Mouse (Mus musculus) brain, adult 2 months (tissue): ENCODE data around the gene Nfic.

Source experiments
- DNase-seq: peaks from one replicate; pipeline ENCODE4 v3.0.0; 2011; ENCODE audit warnings: low read depth, low spot score

The Nfic gene

DNA sequence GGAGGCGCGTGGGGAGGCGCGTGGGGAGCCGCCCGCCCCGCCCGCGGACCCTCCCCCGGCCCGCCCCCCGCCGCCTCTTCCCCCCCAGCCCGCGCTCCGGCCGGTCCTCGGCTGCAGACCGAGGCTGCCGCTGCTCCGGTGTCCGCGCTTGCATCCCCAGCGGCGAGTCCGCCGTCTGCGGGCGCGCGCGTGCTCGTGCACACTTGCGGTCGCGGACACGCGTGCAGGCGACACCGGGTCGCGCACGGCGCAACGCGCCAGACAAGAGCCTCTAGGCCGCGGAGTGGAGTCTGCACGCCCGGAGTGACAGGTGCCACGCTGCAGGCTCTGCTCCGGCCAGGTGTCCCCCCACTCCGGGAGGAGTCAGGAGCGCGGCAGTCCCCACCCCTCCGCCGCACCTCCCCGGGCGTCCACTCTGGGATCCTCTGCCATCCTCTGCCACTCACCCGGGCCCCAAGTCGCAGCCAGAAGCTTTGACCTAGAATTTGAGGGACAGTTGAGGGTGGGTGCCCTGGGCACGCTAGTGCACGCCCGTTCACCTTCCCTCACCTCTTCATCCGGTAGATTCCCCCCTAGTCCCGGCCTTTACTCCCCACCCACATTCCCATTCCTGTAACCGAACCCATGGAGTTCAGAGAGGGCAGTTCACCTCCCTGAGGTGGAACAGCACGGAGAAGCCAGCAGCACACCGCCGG lies 24.5 kb downstream of the Nfic start:
- peak; percentile 94 for DNase-seq

GRCm38 (mm10) chr10:81430141-81430830 lies 25.1 kb downstream of the Nfic start:
- DNase-seq, result peak; percentile 92

DNA sequence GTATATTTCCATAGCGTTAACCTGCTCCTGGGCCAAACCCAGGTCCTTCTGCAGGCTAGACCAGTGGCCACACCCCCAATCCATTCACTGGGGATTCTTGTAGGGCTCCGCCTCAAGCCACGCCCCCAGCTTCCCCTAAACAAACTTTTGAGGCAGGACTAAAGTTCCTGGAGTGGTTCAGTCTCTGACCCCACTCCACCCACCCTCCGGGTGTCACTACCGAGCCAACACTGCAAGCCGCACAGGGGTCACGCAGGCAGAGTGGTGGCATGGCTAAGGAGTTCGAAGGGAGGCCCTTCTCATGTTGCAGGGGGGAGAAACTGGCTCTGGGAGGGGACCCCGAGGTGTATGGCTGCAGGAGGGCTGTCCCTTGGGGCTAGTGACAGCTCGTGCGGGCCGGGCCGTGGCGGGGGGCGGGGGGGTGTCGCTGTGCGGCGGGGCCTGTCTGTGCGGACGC lies 25.8 kb downstream of the Nfic start:
- DNase-seq, result peak; percentile 88

GRCm38 (mm10) chr10:81429092-81429491 lies 26.3 kb downstream of the Nfic start:
- DNase-seq, result no peak

- DNase-seq, result no peak
Measured at GRCm38 (mm10) chr10:81428507-81428870, 26.9 kb downstream of the Nfic start.

DNA sequence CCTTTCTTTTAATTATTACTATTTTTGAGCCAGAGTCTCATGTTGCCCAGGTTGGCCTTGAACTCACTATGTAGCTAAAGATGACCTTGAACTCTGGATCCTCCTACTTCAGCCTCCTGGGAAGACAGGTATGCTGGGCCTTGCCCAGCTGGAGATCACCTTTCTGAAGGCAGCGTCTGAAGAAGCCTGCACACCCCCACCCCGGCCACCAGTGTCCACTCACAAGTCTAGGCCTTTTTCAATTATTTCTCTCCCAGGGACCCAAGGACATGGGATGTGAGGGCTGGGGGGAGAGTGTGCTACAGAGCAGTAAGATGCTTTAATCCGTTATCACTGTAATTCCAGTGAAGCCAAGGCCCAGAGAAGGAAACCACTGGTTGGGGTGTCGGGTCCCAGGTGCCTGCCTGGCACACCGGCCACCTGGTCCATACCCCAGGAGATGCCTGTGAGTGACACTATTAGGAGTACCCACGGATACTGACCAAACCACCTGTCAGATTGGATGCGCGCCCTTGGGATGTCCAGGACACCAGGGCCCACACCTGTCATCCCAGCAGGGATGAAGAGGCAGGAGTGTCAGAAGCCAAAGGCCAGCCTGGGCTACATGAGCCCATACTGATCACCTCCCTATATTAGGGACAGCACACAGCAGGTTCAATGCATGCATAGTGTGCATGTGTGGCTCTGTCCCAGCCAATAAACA lies 27.5 kb downstream of the Nfic start:
- peak; percentile 49 for DNase-seq

DNA sequence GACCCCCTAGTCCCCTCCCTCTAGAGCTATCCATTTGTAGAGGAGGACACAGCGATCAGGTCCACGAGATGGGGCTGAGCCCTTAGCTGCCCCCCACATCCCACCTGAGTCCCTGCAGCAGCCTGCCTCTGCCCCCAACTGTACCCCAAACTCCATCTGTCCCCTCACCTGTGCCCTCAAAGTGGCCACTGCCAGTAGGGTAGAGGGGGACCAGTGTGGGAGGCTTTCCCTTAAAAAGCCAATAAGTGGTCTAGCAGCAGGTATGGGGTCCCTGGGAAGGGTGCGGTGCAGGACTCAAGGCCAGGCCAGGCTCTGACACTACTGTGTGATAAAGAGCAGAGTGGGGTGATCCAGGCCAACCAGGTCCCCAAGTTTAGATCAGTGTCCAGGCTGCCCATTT lies 28.1 kb downstream of the Nfic start:
- DNase-seq, result no peak

- peak; percentile 81 for DNase-seq
Measured at GRCm38 (mm10) chr10:81426897-81427296, 28.5 kb downstream of the Nfic start.

DNA sequence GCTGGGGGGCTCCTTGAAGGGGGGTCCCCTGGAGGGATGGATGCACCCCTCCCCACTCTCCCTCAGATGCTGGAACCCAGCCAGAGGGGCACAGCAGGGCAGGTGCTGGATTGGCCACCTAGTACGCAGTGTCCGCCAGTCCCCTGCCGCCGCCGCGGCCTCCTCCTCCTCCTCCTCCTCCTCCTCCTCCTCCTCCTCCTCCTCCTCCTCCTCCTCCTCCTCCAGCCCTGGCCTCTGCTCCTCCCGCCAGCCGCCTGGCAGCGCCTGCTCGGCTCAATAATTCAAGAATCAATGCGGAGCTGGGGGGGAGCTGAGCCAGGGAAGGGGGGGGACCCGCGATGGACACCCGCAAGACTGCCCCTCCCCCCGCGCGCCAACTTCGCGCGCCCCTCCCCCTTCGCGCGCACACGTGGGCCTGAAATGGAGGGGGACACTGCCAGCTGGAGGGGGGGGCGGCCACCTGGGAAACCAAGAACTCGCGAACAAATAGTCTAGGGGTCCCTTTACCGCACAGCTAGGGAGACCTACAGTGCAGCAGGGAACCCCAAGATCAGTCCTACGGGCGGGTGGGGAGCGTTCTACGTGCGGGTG lies 29.3 kb downstream of the Nfic start:
- DNase-seq, result peak; percentile 42

- peak; percentile 68 for DNase-seq
Measured at GRCm38 (mm10) chr10:81425236-81425850, 30.1 kb downstream of the Nfic start.

DNA sequence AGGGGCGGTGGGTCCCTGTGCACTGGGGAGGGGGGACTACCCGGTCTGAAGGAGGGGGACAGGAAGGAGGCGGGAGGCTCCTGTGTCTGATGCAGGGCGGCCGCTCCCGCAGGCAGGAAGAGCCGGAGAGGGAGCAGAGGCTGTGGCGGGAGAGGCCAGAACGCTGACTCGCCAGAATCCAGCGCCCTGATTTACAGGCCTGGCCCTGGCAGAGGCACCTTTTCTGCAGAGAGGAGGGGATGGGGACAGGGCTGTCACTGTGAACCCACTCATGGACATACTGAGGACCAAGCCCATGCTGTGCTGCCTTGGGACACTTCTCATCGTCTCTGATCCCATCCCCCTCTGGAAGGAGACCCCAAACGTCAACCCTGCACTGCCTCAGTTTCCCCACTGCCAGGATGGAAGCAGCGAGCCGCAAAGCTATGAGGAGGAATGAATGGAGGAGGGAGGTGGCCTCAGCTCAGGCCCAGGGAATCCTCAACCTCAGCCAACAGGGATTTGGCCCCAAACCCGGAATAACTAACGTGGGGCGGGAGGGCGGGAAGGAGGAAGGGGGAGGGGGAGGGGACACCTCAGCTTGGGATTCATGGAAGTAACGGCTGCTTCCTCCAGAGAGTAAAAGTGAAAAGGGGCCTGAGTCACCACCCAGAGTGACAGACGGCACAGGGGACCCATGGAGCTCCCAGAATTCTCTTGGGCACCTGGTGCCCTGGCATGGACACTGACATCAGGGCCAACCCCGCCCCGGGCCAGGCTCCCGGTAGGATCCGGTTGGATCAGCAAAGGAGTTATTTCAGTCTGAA lies 31.0 kb downstream of the Nfic start:
- peak; percentile 91 for DNase-seq

GRCm38 (mm10) chr10:81423476-81424245 lies 31.8 kb downstream of the Nfic start:
- peak; percentile 7 for DNase-seq

- DNase-seq, result no peak
Measured at GRCm38 (mm10) chr10:81422661-81423217, 32.7 kb downstream of the Nfic start.

- DNase-seq, result peak; percentile 4
Measured at GRCm38 (mm10) chr10:81422191-81422590, 33.2 kb downstream of the Nfic start.

GRCm38 (mm10) chr10:81421797-81422100 lies 33.7 kb downstream of the Nfic start:
- DNase-seq, result peak; percentile 14

GRCm38 (mm10) chr10:81421041-81421796 lies 34.2 kb downstream of the Nfic start:
- DNase-seq, result peak; percentile 4

DNA sequence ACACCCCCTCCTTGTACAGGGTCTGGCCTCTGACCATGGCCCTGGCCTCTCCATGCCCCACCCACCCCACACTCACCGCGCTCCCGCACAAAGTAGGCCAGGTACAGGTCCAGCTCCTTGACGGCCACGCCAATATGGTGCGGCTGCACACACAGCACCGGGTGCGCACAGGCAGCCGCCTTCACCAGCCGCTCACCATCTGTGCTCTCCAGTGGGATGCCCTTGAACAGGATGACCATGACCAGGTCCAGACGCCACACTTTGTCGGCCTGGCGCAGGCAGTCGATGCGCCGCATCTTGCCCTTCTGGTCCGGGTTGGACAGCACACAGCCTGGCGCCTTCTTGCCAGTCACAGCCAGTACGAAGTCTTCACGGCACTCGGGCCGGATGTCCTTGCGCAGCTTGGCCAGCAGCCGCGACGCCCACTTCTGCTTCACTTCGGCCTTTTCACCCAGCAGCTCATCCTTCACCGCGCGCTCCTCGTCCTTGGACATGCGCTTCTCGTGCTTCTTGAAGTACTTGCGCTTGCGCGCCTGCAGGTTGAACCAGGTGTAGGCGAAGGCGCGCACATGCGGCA lies 35.2 kb downstream of the Nfic start:
- DNase-seq, result peak; percentile 76

GRCm38 (mm10) chr10:81419111-81419928 lies 36.1 kb downstream of the Nfic start:
- peak; percentile 5 for DNase-seq
